ENCODE assay signal across 24 mouse cellular contexts in the genomic region with DNA sequence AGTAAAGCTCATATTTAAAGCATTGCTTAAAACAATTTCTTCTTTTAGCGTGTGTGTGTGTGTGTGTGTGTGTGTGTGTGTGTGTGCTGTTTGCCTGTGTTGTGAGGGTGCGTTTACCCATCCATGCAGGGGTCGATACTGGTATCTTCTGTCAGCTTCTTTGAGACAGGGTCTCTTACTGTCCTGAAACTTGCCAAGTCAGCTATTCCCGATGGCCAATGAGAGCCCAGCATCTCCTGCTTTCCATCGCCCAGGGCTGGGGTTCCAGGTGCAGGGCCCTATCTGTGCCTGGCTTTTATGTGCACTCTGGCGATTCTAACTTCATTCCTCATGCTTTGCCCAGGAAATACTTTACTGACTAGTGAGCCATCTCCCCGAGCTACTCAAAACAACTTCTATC.
DNase-seq lines count a peak whose midpoint lies in the region; ATAC-seq and TF ChIP-seq lines count a peak whose summit lies in the region.
"Had no signal": no experiment of that assay in that cellular context is flagged by ENCODE, and none has a peak within 500 bp of the region (broad histone marks: within the 10 kb centered on the region; RNA-seq: fewer than 3 reads in every experiment).

No protein-coding gene starts in this region.

- H3K9me3 ChIP-seq in heart, embryonic 11.5 days (replicated peaks; ENCODE audit: control insufficient read depth, low read length), result no peaks in the 10 kb centered on the region
- H3K9me3 ChIP-seq in heart, postnatal 0 days (replicated peaks; ENCODE audit: control insufficient read depth, low read length), result no peaks in the 10 kb centered on the region
- no peaks in the 10 kb centered on the region for H3K9me3 ChIP-seq in CH12.LX (replicated peaks; ENCODE audit: low read length)
- no peaks in the 10 kb centered on the region for H3K9me3 ChIP-seq in neural tube, embryonic 15.5 days (replicated peaks)
- H3K9me3 ChIP-seq: forebrain, embryonic 10.5 days; liver, embryonic 13.5 days; megakaryocyte, embryonic 14.5 days; midbrain, embryonic 13.5 days had no signal

- TF ChIP-seq POLR2A in heart, adult 2 months (IDR thresholded peaks at IDR 0.05; ENCODE audit: insufficient read depth, low read depth, low read length), result no peak
- TF ChIP-seq POLR2A in CH12.LX (IDR thresholded peaks at IDR 0.05; ENCODE audit: low read depth, low read length), result no peak

- peaks cover 2% of the 10 kb centered on the region for H3K79me2 ChIP-seq in heart, adult 2 months (replicated peaks; ENCODE audit: control insufficient read depth, insufficient read depth, low read length)
- H3K79me2 ChIP-seq in CH12.LX (replicated peaks; ENCODE audit: control insufficient read depth, extremely low read depth, insufficient read depth, poor library complexity, severe bottlenecking), result no peaks in the 10 kb centered on the region

- POLR2A ChIA-PET in Patski (lab: Charles Lee), result interaction anchor here (0.6 to 1.0 kb wide), 4 partner anchors 11 to 58 kb away, joined by 3 to 5 read pairs (median 3); no protein-coding TSS in a partner anchor

- 51% methylated on average over 7 of the region's 7 CpGs for WGBS in heart, adult 2 months
- WGBS in heart, embryonic 11.5 days (ENCODE audit: insufficient replicate concordance), result 59% methylated on average over 7 of the region's 7 CpGs
- 40% methylated on average over 7 of the region's 7 CpGs for WGBS in heart, postnatal 0 days
- 70% methylated on average over 7 of the region's 7 CpGs for WGBS in neural tube, embryonic 15.5 days

- no peak for TF ChIP-seq RAD21 in CH12.LX (IDR thresholded peaks at IDR 0.05; ENCODE audit: low read depth, low read length)

- peak overlapping the region; percentile 56 for H3K9ac ChIP-seq in heart, adult 2 months (ENCODE audit: low read depth, low read length)
- no peak overlapping the region for H3K9ac ChIP-seq in heart, embryonic 11.5 days (ENCODE audit: low read depth, low read length)
- peak overlapping the region; percentile 16; the same call in 1 of the 2 replicates for H3K9ac ChIP-seq in heart, postnatal 0 days (replicated peaks; ENCODE audit: low read depth, low read length)
- no peak overlapping the region for H3K9ac ChIP-seq in CH12.LX (ENCODE audit: insufficient read depth, low read depth)
- no peak overlapping the region for H3K9ac ChIP-seq in neural tube, embryonic 15.5 days (replicated peaks)
- H3K9ac ChIP-seq: hindbrain, embryonic 14.5 days; liver, embryonic 13.5 days; midbrain, embryonic 13.5 days had no signal

- H3K4me1 ChIP-seq in heart, adult 2 months (ENCODE audit: control insufficient read depth, insufficient read depth, low read length), result peaks cover 16% of the 10 kb centered on the region
- H3K4me1 ChIP-seq in heart, embryonic 11.5 days (ENCODE audit: control insufficient read depth, insufficient read depth, low read length), result peaks cover 25% of the 10 kb centered on the region
- peaks cover 25% of the 10 kb centered on the region for H3K4me1 ChIP-seq in heart, postnatal 0 days (ENCODE audit: control insufficient read depth, insufficient read depth)
- H3K4me1 ChIP-seq in CH12.LX (ENCODE audit: control insufficient read depth in 1 of 2, insufficient read depth in 2 of 2), result peaks cover 5 to 26% of the 10 kb centered on the region in 2 experiments; a peak in 2 of 4 replicates
- H3K4me1 ChIP-seq in neural tube, embryonic 15.5 days, result no peaks in the 10 kb centered on the region
- H3K4me1 ChIP-seq: forebrain, embryonic 10.5 days; megakaryocyte, embryonic 14.5 days; midbrain, embryonic 13.5 days had no signal

- DNase-seq in heart, adult 2 months, result no peak
- no peak for DNase-seq in heart, postnatal 0 days (ENCODE audit: low spot score)
- no peak for DNase-seq in heart, postnatal 14 days
- DNase-seq in CH12.LX (ENCODE audit: extremely low read depth) (no peak), Patski (ENCODE audit: low read depth, low spot score) (no peak)
- DNase-seq: adrenal gland, postnatal 10 days; B cell, adult 2 months; cerebellum, adult 18-20 months; cerebellum, postnatal 14 days; gastrocnemius, postnatal 25 days; heart, postnatal 36 days; kidney, postnatal 4 days; layer of hippocampus, adult 9-11 months; liver, embryonic 13.5 days; lung, adult 2 months; lung, postnatal 36 days; right cerebral cortex, postnatal 25 days had no signal

- TF ChIP-seq EP300 in heart, adult 2 months (IDR thresholded peaks at IDR 0.05; ENCODE audit: insufficient read depth, low read depth, low read length), result no peak
- no peak for TF ChIP-seq EP300 in heart, postnatal 0 days (IDR thresholded peaks at IDR 0.05; ENCODE audit: low read depth)
- no peak for TF ChIP-seq EP300 in CH12.LX (IDR thresholded peaks at IDR 0.05; ENCODE audit: low read length)

- peak overlapping the region; percentile 10; the same call in 1 of the 2 replicates for H3K4me3 ChIP-seq in heart, adult 2 months
- H3K4me3 ChIP-seq in heart, embryonic 11.5 days (ENCODE audit: low read depth, low read length), result no peak overlapping the region
- peak overlapping the region; percentile 51 for H3K4me3 ChIP-seq in heart, postnatal 0 days (ENCODE audit: low read depth, low read length)
- no peak overlapping the region for H3K4me3 ChIP-seq in CH12.LX (replicated peaks in 1 of 3; ENCODE audit: low read depth in 2 of 3, low read length in 2 of 3, poor library complexity in 1 of 3)
- no peak overlapping the region for H3K4me3 ChIP-seq in neural tube, embryonic 15.5 days (replicated peaks)
- H3K4me3 ChIP-seq: forebrain, embryonic 10.5 days; liver, embryonic 13.5 days; megakaryocyte, embryonic 14.5 days; midbrain, embryonic 13.5 days had no signal

- ATAC-seq in heart, embryonic 11.5 days (replicated peaks; ENCODE audit: insufficient number of reproducible peaks, low FRiP score, low TSS enrichment), result no peak
- no peak for ATAC-seq in heart, postnatal 0 days (ENCODE audit: insufficient read depth, low read depth)
- peak; percentile 49 for ATAC-seq in Patski
- ATAC-seq in neural tube, embryonic 15.5 days (ENCODE audit: low FRiP score), result no peak
- ATAC-seq: inflammation-experienced regulatory T-cells, adult 6 months; midbrain, embryonic 13.5 days had no signal

- H3K36me3 ChIP-seq in heart, adult 2 months (ENCODE audit: control insufficient read depth, insufficient read depth, low read length), result peaks cover 21% of the 10 kb centered on the region
- no peaks in the 10 kb centered on the region for H3K36me3 ChIP-seq in heart, embryonic 11.5 days (ENCODE audit: control insufficient read depth, insufficient read depth, low read length)
- H3K36me3 ChIP-seq in heart, postnatal 0 days (replicated peaks; ENCODE audit: control insufficient read depth, insufficient read depth, low read length), result no peaks in the 10 kb centered on the region
- H3K36me3 ChIP-seq in CH12.LX (replicated peaks in 1 of 2; ENCODE audit: control insufficient read depth in 1 of 2, insufficient read depth in 1 of 2, low read length in 1 of 2), result no peaks in the 10 kb centered on the region
- no peaks in the 10 kb centered on the region for H3K36me3 ChIP-seq in neural tube, embryonic 15.5 days
- H3K36me3 ChIP-seq: forebrain, embryonic 10.5 days; liver, embryonic 13.5 days; midbrain, embryonic 13.5 days had no signal

- H3K27ac ChIP-seq in heart, adult 2 months, result peak overlapping the region; percentile 76
- no peak overlapping the region for H3K27ac ChIP-seq in heart, embryonic 11.5 days (ENCODE audit: low read depth, low read length)
- H3K27ac ChIP-seq in heart, postnatal 0 days (ENCODE audit: low read depth), result peak overlapping the region; percentile 79
- no peak overlapping the region for H3K27ac ChIP-seq in CH12.LX (ENCODE audit: insufficient read depth, low read depth)
- no peak overlapping the region for H3K27ac ChIP-seq in neural tube, embryonic 15.5 days (replicated peaks)
- H3K27ac ChIP-seq: forebrain, embryonic 10.5 days; hindbrain, embryonic 14.5 days; liver, embryonic 13.5 days; midbrain, embryonic 13.5 days had no signal

- CTCF ChIA-PET in Patski (lab: Charles Lee), result interaction anchor here (2.2 kb wide), 1 partner anchor 26 kb away, joined by 5 read pairs; no protein-coding TSS in a partner anchor

- dilution Hi-C loops in CH12.LX (cut with MboI; ENCODE audit: extremely low pct_ligation_motif_present, extremely low pct_unique_long_range_greater_than_20kb, low sequenced_read_pairs), result no loop called here

- no peak for TF ChIP-seq CTCF in heart, adult 2 months (IDR thresholded peaks at IDR 0.05)
- TF ChIP-seq CTCF in heart, postnatal 0 days (IDR thresholded peaks at IDR 0.05; ENCODE audit: low read depth), result no peak
- TF ChIP-seq CTCF in CH12.LX (conservative IDR thresholded peaks at IDR 0.05 in 1 of 2, IDR thresholded peaks at IDR 0.05 in 1 of 2; ENCODE audit: low read depth in 2 of 2, low read length in 2 of 2), result no peak
- no peak for TF ChIP-seq CTCF in Patski (IDR thresholded peaks at IDR 0.05)

- H3K27me3 ChIP-seq in heart, adult 2 months (ENCODE audit: control insufficient read depth, insufficient read depth, low read length), result no peaks in the 10 kb centered on the region
- no peaks in the 10 kb centered on the region for H3K27me3 ChIP-seq in heart, embryonic 11.5 days (ENCODE audit: control insufficient read depth, insufficient read depth, low read length)
- H3K27me3 ChIP-seq in heart, postnatal 0 days (ENCODE audit: control insufficient read depth, insufficient read depth, low read length), result no peaks in the 10 kb centered on the region
- H3K27me3 ChIP-seq in CH12.LX (replicated peaks) (no peaks in the 10 kb centered on the region), Patski (no peaks in the 10 kb centered on the region)
- H3K27me3 ChIP-seq in neural tube, embryonic 15.5 days (replicated peaks), result no peaks in the 10 kb centered on the region
- H3K27me3 ChIP-seq: liver, embryonic 13.5 days; megakaryocyte, embryonic 14.5 days; midbrain, embryonic 13.5 days had no signal

- no peak overlapping the region for H3K4me2 ChIP-seq in heart, embryonic 11.5 days
- H3K4me2 ChIP-seq in heart, postnatal 0 days (ENCODE audit: low read depth, low read length), result peak overlapping the region; percentile 73
- no peak overlapping the region for H3K4me2 ChIP-seq in CH12.LX (ENCODE audit: insufficient read depth, low read depth, poor library complexity, severe bottlenecking)
- H3K4me2 ChIP-seq in neural tube, embryonic 15.5 days, result no peak overlapping the region
- H3K4me2 ChIP-seq: hindbrain, embryonic 14.5 days; liver, embryonic 13.5 days; midbrain, embryonic 13.5 days had no signal

- in situ Hi-C loops in CH12.LX (cut with MboI; ENCODE audit: low pct_ligation_motif_present, low pct_unique_long_range_greater_than_20kb, low sequenced_read_pairs) (no loop called here), Patski (cut with MboI; ENCODE audit: low pct_unique_long_range_greater_than_20kb) (no loop called here)

- intact Hi-C loops in heart, adult 2 months (cut with DNase I), result no loop called here
- intact Hi-C loops in heart, postnatal 14 days (cut with DNase I), result no loop called here

TF ChIP-seq in CH12.LX, 34 proteins besides CTCF, POLR2A, EP300 and RAD21:
- TF ChIP-seq TCF12 (IDR thresholded peaks at IDR 0.05; ENCODE audit: low read depth, low read length) (no peak), MAZ (IDR thresholded peaks at IDR 0.05; ENCODE audit: low read depth, low read length) (no peak), TBP (conservative IDR thresholded peaks at IDR 0.05; ENCODE audit: low read depth, low read length) (no peak), MAFK (IDR thresholded peaks at IDR 0.05; ENCODE audit: insufficient replicate concordance, low read length) (peak; percentile 56; the same call in 1 of the 2 replicates)
TF ChIP-seq in CH12.LX: peak in this region for 1.

Comparison
In these comparisons a context has a peak if more than half of its experiments do, and no peak if none do; other contexts are left out.
1. H3K27ac ChIP-seq: peak in heart, adult 2 months (single experiment) and heart, postnatal 0 days (single experiment); none in heart, embryonic 11.5 days (single experiment), CH12.LX (single experiment) and neural tube, embryonic 15.5 days (single experiment).
2. H3K4me3 ChIP-seq: peak in heart, adult 2 months (single experiment) and heart, postnatal 0 days (single experiment); none in heart, embryonic 11.5 days (single experiment), CH12.LX (0 of 3) and neural tube, embryonic 15.5 days (single experiment).
3. H3K9ac ChIP-seq: peak in heart, adult 2 months (single experiment) and heart, postnatal 0 days (single experiment); none in heart, embryonic 11.5 days (single experiment), CH12.LX (single experiment) and neural tube, embryonic 15.5 days (single experiment).